Mouse (Mus musculus): Measurements from ENCODE around the gene Coq5.

The Coq5 gene

GRCm38 (mm10) chr5:115279226-115280049 is at the start of gene Coq5:
Gene Coq5 (plus strand): TSS chr5:115279666.
- DNase-seq (ENCODE audit: low read depth): peak; percentile 69

DNA sequence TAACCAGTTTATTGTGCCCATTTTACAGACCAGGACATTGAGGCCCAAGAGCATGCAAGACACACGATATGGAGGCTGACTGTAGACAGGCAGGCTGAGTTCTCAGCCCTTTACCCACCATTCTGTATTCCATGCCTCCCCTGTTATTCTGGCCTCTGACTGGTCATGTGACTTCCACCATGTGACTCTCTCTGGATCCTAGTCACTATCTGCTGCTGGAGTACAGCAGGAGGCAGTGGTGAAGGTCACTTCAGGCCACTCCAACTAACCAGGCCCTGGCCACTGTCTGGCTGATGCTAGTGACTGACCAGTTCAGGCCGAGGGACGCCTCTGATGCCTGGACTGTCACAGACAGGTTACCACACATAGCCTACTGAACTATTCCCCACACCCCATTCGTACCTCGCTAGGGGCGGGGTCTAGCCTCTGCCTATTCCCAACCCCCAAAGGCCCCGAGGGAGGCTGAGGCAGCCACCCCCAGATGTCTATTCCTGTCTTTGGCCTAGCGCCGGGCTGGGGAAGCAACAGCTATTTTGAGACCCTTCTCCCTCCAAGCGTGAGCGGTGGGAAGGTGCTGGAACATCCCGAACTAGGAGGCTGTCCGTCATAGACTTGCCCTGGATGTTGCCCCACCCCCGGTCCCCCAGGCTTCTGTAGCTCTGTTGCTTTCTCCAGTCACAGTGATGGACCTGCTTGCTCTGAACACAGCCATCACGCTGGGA is 48.5 kb upstream of the Coq5 start:
- no peak for DNase-seq (ENCODE audit: low read depth)

DNA sequence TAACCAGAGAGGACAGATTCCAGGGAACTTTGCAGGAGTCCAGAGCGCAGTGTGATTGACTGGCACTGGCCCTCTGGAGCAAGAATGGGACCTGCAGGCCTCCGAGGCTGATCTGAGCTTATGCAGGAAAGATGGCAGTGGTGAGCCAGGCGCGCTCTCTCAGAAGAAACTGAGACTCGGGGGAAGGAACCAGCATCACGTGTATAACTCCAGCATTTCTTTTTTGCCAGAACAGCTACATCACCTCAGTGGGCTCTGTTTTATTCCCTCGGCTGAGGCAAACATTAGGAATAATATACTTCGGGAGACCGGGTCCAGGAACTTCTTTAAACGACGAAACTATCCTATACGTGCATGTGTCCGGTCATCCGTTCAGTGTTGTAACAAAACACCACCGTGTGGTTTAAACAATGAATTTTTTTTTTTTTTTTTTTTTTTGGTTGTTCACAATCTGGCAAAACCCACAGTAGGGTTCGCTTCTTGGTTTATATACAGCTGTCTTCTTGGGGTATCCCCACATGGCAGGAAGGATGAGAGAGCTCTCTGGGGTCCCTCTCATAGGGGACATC is 47.8 kb upstream of the Coq5 start:
- no peak for DNase-seq (ENCODE audit: low read depth)

DNA sequence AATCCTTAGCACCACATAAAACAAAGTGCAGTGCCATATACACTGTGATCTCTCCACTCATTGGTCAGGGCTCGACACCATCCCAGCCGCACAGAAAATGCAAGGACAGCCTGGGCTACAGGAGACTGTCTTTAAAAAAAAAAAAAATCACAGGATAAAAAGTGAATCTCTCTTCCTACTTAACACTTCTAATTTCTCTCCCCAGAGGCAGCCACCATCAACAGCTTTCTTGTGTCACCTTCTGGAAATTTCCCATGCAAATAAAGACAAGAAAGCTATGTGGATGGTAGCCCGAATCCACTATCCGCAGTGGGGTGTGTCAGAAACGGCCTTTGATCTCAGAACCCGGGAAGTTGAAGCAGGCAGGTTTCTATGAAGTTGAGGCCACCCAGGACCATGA is 47.0 kb upstream of the Coq5 start:
- no peak for DNase-seq (ENCODE audit: low read depth)

DNA sequence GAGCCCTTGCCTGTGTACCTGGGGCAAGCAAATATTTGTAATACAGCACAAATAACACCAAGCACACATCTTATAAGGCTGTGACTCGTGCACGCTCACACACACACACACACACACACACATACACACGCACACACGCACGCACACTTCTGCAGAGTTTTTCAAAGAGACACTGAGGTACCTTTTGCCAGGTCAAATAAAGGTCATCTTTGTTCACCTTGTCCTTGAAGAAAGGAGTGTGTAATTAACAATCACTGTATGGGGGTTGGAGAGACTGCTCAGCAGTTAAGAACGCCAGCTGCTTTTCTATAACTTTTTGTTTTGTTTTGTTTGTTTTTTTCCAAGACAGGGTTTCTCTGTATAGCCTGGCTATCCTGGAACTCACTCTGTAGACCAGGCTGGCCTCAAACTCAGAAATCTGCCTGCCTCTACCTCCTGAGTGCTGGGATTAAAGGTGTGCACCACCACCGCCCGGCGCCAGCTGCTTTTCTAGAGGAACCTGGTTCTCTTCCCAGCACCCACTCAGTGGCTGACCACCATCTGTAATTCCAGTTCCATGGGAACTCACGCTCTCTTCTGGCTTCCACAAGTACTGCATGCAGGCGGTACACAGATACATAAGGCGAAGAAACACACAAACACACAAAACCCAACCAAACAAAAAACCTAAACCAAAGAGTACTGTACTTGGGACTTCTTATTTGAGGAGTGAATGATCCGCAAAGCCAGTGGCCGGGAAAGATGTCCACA is 46.3 kb upstream of the Coq5 start:
- no peak for DNase-seq (ENCODE audit: low read depth)

DNA sequence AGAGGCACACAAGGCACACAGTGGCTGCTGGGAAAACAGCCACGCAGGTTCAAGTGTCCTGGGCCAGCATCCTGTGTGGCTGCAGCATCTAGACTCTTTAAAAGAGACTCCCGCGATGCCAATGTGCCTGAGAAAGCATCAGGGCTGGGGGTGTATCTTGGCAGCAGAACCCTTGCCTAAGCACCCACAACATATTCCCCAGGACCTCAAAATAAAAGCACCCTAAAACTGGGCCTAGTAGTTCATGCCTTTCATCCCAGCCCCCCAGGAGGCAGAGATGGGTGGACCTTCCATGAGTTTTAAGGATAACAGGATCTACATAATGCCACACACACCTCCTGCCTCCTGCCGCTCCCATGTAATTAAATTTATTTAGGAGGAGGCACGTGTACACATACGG is 44.9 kb upstream of the Coq5 start:
- no peak for DNase-seq (ENCODE audit: low read depth)

DNA sequence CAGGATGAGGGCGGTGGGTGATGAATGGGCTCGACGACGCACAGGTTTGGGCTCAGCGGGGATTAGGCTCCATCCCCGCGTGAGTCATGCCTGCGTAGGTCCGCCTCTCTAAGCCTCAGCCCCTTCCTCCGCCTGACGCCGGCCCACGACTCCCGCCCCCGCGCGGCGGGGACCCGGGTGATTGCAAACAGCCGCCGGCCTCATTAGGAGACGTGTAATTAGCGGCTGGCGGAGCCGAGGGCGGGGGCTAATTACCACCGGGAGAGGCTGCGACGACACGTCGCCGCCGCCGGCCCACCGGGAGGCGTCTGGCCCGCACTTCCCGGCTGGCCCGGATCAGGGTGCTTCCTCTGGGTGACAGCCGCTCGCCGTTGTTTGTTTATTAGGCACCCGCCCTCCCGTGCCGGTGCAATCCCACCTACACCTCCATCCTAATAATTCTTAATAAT is 44.1 kb upstream of the Coq5 start:
- peak; percentile 59 for DNase-seq (ENCODE audit: low read depth)

DNA sequence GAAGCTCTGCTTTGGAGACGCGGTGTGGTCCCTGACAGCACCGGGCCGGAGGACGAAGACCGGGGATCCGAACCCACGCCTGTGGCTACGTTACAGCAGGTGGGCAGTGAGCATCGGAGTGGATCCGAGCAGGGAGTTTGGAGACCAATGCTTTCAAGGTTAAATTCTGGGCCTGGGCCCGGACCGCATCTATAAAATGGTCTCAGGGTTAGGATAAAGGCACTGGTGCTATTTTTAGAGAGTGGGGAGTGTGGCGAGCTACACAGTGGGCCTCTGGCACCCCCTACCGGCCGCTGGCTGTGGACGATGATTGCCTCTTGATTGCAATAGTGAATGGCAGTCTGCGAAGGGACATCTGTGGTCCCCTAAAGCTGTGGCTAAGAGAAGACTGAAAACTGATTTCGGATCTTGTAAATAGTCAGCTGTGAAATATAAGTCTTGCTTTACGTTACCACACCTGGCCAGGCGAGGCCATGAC is 43.6 kb upstream of the Coq5 start, which contains the start of gene Pop5:
Gene Pop5 (plus strand): TSS at position 51 of the 478 bp plus-strand sequence.
- peak; percentile 82 for DNase-seq (ENCODE audit: low read depth)

DNA sequence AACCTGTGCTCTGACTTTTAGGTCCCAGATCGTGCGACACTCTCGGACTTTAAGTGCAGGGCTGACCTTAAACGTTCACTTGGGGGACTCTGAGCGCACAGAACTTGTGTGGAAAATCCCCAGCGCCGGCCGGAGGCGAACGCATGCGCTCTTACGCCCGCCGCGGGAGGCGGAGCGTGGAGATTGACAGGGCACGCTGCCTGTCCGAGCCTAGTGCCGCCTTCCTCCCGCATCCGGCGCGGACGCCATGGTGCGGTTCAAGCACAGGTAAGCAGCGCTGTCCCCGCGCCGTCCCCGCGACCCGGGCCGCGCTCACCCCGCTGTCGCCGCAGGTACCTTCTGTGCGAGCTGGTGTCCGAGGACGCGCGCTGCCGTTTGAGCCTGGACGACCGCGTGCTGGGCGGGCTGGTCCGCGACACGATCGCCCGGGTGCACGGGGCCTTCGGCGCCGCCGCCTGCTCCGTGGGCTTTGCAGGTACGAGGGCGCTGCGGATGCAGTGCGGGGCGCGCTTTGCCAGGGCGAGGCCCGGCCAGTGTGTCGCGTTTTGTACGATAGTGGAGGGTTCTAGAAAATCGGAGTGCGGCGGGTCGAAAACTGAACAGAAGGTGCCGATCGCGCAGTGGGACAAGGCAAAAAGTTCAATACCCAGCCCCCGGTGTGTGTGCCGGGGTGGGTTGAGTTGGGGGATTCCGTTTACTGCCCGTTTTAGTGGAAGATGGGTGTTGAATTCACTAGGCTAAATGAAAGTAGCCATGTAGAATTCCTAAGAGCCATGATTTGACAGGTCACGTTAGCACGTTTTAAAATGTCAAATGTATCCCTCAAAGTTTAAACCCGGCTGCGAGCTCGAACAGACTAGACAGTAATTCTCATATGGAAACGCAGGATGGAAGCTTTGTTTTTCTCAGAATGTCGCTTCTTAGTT is 41.4 kb upstream of the Coq5 start:
- DNase-seq (ENCODE audit: low read depth): peak; percentile 79

GRCm38 (mm10) chr5:115238729-115239195 is 40.7 kb upstream of the Coq5 start:
- DNase-seq (ENCODE audit: low read depth): no peak

GRCm38 (mm10) chr5:115240191-115240590 is 39.3 kb upstream of the Coq5 start:
- DNase-seq (ENCODE audit: low read depth): no peak

GRCm38 (mm10) chr5:115255472-115255871 is 24.0 kb upstream of the Coq5 start:
- DNase-seq (ENCODE audit: low read depth): no peak

GRCm38 (mm10) chr5:115256909-115257546 is 22.4 kb upstream of the Coq5 start:
- DNase-seq (ENCODE audit: low read depth): no peak

DNA sequence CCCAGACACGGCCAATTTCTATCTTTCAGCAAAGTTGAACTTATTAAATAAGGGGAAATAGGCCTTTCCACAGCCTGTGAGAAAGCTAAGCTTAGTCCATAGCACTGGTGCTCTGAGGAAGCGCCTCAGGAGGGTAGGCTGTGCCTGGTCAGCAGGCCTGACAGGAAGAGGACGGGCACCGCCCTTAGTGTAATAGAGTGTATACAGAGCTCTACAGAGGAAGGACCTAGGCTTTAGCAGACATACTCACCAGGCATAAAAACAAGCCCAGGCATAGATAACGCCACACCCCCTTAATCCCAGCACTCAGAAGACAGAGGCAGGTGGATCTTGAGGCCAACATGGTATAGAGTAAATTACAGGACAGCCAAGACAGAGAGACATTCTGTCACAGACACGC is 19.1 kb upstream of the Coq5 start:
- no peak for DNase-seq (ENCODE audit: low read depth)

- no peak for DNase-seq (ENCODE audit: low read depth)
These were observed 18.3 kb upstream of the Coq5 start for GRCm38 (mm10) chr5:115261141-115261540.

- no peak for DNase-seq (ENCODE audit: low read depth)
These were observed 17.6 kb upstream of the Coq5 start for GRCm38 (mm10) chr5:115261880-115262279.

DNA sequence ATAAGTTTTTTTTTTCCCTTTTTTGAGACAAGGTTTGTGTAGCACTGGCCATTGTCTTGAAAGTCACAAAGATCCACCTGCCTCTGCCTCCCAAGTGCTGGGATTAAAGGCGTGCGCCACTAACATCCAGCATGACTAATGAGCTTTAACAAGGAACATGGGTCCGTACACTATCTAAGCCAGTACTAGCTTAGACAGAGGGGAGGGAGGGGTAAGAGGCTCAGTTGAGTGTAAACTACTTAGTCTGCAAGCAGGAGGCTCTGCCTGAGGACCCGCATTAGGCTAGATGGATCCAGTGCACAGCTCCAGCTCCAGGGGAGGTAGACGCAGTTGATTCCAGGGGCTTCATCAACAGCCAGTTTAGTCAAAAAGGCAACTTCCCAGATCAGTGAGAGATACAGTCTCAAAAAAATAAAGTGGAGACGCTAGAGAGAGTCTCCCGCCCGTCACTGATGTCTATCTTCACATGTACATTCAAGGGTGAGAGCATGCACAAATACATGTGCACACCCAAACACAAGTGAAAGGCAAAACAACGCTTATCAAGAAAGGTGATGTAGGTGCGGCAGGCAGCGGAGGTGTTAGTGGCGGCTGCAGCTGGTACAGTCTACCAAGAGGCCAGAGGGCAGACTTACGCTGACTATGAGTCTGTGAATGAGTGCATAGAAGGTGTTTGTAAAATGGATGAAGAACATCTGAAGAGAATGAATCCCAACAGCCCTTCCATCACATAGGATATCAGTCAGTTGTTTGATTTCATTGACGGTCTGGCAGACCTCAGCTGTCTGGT is 16.8 kb upstream of the Coq5 start:
- DNase-seq (ENCODE audit: low read depth): no peak

DNA sequence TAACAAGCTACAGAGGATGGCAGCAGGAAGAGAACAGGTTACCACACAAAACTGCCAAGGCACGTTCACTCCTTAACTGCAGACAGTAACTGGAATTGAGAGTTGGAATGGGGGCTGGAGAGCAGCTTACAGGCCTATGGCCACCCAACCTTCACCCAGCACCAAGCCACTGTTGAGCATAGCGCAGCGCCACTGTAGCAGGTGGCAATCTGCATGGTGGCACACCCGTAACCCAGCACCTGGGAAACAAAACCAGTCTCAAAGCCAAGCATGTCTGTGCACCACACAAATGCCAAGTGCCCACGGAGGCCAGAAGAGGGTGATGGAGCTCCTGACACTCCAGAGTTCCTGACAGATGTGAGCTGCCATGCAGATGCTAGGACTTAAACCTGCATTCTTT is 13.1 kb upstream of the Coq5 start:
- DNase-seq (ENCODE audit: low read depth): no peak

GRCm38 (mm10) chr5:115266787-115267468 is 12.5 kb upstream of the Coq5 start:
- DNase-seq (ENCODE audit: low read depth): peak; percentile 62

All from c-Kit-positive CD71-negative TER-119-negative erythroid progenitor cells, embryonic 14.5 days (primary cell).